Mouse (Mus musculus): ENCODE data around the gene Cacna2d3.

The Cacna2d3 gene

DNA sequence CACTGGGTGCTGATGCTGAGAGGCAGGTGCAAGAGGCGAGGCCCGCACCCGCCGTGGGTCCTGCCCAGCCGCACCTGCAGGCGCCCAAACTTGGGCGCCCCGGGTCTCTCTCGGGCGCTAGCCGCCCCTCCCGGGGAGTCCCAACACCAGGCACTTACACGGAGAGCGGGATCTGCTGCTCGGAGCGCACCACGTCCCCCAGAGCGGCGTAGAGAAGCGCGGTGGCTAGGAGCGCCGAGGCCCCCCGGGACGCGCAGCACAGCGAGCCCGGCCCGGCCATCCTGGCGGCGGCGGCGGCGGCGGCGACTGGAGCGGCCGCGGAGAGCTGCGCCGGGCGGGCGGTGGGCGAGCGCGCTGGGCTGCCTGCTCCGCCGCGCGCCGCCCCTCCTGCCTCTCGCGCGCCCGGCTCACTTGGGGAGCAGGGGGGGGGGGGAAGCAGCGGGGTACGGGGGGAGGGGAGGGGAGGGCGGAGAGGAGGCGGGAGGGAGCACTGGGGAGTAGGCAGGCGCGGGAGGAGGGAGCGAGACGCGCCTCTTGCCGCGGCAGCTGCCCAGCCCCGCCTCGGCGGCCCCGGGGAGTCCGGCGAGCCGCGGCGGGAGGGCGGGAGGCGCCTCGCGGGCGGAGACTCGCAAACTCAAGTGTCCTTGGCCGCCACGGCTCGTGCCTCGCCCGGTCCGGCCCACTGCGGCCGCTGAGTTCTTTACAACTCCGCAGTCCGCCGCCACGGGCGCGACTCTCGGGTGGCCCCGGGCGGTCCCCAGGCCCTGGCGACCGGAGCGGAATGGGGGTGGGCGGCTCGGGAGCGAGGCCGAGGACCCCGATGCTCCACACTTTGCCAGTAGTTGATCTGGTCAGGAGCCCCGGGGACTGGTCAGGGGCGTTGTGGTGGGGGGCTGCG is at the start of gene Cacna2d3:
Cacna2d3 (minus strand) TSS at position 377 of the 898 bp plus-strand sequence.
- peak; percentile 74 for DNase-seq (ENCODE audit: low spot score in 2 of 2)

DNA sequence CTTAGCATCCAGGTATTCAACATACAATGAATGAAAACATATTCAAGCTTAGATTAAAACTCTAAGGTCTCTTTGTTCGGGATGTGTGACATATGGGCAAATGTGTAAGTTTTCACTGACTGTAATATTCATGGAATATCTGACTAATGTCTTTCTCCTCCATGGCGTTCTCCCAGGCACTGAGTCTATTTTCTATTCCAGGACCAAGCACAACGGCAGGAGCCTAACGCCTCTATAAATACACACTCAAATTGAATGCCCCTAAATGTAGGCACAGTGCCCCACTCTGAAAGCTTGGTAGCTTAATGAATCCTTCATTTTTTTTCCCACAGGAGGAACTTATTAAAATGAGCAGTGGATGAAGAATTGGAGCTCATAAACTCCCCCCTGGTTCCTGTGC is 47.8 kb upstream of the Cacna2d3 start:
- DNase-seq (ENCODE audit: low spot score in 2 of 2), result peak; percentile 41 to 59

DNA sequence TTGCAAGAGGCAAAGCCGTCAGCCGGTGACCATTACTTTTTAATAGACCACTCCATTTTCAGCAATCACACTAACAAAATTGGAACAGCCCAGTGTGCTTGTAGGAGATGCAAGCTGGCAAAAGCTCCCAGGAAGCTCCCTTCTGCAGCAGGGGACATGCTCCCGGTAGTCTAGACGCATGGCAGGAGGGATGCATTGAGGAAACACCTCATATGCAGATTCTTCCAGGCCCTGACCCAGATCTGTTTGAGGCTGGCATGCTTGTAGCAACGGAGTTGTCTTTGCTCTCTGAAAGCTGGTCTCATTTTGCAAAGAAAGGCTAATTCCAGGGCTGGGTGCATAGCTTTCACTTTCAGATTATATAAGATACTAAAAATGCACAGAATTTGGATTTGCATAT is 31.2 kb upstream of the Cacna2d3 start:
- DNase-seq (ENCODE audit: low spot score in 2 of 2), result peak in 1 of 2 experiments; percentile 32

DNA sequence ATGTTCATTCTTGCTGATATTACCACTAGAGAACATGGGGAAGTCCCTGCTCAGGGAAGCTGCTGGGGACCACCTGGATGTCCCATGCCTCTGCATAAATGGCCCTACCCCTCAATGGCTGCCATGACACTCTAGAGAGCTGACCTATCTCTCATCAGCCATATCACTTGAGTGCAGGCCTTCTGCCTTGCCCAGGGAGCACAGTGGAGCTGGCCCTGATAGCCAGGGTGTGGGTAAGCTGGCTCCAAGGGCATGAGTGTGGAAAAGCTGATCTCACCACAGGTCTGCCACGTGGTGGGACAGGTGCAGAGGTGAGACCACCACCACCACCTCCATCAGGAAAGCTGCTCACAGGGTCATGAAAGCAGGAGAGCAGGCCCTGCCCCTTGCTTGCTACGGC is 17.1 kb upstream of the Cacna2d3 start:
- no peak for DNase-seq (ENCODE audit: low spot score in 2 of 2)

DNA sequence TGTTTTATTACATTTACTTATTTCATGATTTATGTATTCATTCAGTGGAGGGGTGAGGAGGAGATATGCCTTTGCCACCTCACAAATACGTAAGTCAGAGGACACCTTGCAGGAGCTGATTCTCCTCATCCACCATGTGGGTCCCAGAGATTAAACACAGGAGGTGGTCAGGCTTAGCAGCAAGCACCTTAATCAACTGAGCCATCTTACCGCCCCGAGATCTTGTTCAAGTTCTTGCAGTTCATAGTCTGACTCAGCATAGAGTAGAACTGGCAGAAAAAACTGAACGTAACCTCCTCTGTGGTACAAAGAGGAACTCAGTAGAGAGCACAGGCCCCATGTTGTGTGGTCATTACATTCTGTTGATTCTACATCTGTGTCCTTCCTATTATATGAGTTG is 8.6 kb upstream of the Cacna2d3 start:
- DNase-seq (ENCODE audit: low spot score in 2 of 2), result no peak

DNA sequence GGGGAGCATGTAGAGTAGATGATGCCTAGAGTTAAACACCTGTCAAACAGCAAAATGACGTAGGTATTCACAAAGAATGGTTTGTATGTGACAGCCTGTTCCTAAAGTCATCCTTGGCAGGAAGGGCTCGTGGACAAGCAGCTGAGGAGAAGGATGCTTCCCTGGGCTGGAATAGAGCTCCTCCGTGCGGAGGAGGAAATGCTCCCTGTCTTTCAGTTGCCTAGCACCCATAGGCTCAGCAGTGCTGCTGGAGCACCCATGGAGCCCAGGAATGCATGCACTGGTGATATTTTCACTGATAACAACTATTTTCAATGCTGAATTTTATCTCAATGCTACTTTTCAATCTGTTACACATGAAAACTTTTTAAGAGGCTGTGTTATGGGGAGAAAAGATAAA is 7.3 kb upstream of the Cacna2d3 start:
- DNase-seq (ENCODE audit: low spot score in 2 of 2), result no peak

DNA sequence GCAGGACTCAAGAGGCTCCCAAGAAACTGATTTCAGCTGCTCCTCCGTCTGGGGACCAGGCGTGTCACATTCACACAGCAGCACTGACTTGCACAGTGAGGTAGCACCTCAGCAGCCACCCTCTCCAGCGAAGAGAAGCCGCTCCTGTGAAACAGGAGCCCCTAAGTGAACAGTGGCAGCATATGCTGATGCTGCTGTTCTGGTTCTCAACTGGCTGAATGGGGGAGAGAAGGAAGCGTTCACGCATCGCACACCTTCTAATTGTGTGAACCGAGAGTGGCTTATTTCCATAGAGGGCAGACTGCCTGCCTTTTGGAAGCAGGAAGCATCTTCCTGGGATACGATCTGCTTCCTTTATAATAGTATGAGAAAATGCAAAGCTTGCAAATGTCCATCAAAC is 5.9 kb upstream of the Cacna2d3 start:
- DNase-seq (ENCODE audit: low spot score in 2 of 2), result no peak

DNA sequence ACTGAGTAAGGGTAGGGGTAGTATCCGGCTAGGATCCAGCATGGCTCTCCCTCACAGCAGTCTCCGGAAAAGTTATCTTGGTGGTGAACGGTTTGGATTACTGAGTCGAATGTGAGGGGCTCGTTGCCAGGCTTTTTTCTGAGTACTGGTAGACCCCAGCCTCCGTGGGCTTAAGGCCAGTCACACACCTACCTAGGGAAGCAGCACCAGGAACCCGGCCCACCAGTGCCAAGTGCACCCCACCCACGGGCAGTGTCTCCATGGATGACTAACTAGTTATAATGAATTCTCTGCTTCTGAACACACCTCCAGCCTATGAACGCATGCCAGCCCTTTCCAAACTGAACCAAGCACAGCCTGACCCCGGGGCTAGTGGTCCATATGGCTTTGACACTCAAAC is 1.6 kb upstream of the Cacna2d3 start:
- peak; percentile 51 to 56 for DNase-seq (ENCODE audit: low spot score in 2 of 2)

DNA sequence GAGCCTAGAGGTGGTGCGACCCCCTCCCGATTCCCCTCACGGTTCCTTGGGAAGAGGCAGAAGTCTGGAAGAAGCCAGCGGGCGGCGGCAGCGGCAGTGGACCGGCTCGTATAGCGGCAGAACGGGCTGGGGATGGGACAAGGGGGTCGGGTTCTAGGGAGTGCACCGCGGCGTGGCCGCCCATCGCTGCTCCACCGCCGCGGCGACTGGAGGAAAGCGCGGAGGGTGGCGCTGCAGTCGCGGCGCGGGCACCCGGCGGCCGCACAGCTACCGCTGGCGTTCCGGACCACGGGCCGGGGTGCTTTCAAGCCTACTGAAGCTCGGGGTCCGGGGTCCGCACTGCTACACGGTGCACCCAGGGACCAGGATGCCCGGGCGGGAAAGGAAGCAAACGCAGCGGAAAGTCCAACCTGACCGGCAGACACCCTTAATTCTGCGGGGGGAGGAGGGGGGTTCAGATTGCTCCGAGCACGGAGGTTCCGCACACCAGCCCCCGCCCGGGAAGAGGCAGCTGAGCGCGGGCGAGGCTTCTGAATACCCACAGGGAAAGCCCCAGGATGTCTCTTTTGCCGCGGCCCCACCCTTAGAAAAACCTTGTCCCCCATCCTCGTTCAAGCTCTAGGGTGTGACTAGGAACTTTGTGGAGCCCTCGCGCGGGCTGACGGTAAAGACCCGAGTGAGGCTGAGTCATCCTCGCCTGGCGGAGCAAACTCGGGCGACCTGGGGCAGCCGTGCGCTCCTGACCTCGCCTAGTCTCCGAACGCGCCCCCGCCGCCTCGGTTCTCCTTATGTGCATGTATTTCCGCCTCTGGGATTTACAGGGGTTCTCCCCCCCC is 940 bp upstream of the Cacna2d3 start:
- peak; percentile 62 to 71 for DNase-seq (ENCODE audit: low spot score in 2 of 2)

DNA sequence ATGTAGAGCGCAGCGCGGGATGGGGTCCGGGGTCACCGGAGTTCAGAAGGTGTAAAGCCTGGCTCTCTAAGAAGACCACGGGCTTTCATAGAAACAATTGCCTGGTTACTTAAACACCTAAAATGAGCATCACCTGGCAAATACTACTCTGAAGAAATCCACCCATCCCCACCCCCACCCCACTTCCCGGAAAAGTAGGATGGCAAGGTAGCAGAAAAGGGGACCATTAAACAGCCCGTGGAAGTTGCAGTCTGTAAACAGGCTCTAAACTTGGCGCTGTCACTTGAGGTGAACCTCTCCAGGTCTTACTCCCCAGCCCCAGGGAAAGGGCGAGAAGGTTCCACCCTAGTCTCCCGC is 555 bp downstream of the Cacna2d3 start:
- no peak for DNase-seq (ENCODE audit: low spot score in 2 of 2)

DNA sequence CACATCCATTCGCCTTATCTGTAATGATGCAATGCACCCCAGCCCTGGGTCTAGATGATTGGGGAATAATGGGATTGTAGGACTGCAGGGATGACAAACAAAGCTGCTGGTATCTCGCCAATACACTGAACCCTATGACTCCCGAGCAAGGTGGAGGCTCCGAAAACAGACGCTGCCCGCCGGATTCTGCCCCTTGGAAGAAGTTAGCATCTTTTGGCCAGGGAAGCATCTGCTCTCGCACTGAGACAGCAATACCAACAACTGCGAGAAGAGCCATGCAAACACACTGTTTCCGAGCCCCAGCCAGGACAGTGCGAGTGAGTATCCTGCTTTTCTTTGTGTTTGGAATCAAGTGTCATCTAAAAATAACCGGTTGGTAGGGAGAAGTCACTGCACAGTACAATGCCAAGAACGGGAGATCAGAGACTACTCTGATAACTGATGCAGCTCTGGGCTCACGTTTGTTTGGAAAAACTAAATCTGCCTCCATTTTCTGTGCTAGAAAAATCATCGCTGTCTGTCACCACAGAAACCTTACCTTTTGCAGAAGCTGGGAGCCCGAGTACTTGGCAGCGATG is 1.2 kb downstream of the Cacna2d3 start:
- no peak for DNase-seq (ENCODE audit: low spot score in 2 of 2)

DNA sequence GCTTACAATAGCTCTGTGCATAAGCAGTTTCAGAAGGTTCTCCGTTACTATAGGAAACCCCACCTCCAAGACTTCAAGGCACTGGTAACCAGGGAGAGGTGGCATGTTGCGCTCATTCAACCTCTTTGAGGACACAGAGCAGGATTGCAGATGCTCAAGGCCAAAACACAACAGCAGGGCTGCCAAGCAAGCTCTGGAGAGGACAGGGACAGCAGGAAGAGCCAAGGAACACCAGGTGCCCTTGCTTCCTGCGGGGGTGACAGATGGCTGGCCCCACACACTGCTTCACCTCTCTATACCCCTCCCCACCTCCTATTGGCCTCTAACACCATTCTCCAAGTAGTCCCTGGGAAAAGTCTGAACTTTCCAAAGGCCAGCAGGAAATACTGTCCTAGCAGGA is 9.0 kb downstream of the Cacna2d3 start:
- DNase-seq (ENCODE audit: low spot score in 2 of 2), result no peak

DNA sequence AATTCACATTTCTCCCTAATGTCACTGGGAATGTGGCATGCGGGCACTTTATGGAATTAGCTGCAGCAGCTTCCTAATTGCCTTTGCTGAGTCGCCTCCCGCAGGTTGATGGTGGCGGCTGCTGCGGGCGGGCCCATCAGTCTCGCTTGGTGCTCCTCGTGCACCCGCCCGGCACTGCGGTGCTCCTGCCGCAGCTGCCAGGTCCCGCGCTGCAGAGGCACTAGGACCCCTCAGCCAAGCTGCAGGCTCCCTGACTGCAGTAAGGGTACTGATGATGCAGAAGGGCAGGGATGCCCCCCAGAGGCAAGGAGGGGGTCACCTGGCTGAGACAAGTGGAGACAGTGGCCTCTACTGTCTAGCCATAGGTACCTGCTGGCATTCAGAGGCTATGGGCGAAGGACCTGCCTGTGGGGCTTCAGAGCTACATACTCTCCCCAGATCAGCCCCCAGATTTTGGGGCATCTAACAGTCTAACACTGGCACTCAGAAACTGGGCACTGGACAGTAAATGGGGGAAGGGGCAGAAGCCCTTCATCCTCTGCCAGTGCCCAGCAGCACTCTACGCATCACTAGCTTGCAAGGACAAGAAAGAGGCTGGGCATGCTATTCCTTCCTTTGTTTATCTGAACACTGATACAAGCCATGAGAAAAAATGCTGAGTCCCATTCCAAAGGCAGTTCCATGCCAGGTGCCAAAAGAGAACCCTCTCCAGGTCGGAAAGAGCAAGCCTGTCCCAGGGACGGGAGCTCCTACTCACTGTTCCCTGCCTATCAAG is 13.9 kb downstream of the Cacna2d3 start:
- DNase-seq (ENCODE audit: low spot score in 2 of 2), result no peak

DNA sequence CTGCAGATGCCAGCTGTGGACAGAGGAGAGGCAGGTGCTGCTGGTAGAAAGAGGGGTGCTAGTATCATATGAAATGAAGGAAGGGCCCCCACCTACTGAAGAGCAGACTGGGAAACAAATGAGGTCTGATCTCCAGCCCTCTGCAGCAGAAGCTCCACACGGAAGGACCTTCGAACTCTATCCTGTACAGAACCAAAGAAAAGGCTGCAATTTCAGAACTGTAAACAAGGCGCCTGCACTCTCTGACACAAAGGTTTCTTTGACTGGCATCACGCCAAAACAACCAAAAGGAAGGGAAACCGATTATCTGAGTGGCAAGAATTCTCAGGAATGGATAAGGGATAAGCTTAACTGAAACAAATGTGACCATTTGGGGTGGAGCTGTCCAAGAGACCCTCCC is 18.9 kb downstream of the Cacna2d3 start:
- no peak for DNase-seq (ENCODE audit: low spot score in 2 of 2)

DNA sequence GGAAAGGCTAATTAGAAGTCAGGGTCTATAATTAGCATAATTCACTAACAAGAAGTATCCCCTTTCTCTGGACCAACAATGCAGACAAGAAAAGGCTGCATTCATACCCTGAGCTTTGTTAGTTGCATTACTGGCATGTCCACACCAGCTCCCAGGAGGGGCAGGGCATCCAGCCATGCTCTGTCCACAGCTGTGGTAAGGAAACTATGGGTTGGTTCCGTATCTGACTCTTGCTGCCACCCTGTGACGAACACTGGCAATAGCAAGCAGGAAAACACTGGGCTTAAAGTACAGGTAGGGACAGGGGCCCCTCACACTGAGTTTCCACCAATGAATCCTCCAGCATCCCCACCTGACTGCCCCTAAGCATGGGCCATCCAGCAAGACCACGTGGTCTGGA is 25.5 kb downstream of the Cacna2d3 start:
- DNase-seq (ENCODE audit: low spot score in 2 of 2), result peak; percentile 74 to 80

DNA sequence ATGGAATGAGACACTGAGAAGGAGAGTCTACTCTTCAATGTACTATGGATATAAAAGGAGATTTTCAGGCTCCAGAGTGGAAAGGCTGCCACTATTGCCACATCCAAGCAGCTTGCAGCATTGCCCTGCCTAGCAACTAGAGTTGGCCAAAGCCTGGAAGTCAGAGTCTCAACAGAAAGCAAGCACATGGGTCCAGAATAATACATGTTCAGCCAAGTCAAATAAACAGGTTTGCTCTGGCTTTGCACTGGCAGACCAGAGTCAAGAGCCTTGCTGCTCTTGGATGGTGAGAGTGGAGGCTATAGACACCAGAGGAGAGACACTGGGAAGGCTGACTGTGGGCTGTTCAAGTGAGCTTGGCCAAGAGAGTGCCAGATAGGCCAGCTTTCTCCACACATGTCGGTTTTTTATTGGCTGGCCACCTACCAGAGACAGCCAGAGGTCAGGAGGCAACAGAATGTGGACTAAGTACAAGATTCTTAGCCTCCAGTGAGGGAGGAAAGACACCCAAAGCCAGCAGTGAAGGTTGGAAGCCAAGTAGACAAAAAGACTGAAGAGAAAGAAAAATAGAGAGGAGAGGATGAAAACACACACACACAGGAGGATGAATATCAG is 49.1 kb downstream of the Cacna2d3 start:
- DNase-seq (ENCODE audit: low spot score in 2 of 2), result no peak

DNA sequence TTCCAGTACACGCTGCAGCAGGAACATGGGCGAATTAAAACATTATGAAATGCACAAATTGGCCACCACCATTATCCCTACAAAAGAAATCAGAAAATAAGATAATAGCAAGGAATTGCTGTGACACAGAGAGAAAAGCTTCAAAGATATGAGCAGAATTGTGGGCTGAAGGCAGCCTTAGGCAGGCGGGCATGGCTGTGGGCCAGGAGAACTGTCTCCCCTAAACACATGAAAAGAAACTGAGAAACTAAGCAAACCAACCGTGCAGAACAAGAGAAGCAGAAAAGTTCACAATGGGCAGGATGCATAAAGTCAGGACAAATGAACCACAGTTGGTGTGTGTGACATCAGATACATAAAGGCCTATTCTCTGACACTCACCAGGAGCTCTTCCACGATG is 51.8 kb downstream of the Cacna2d3 start:
- peak in 1 of 2 experiments; percentile 38 for DNase-seq (ENCODE audit: low spot score in 2 of 2)

DNA sequence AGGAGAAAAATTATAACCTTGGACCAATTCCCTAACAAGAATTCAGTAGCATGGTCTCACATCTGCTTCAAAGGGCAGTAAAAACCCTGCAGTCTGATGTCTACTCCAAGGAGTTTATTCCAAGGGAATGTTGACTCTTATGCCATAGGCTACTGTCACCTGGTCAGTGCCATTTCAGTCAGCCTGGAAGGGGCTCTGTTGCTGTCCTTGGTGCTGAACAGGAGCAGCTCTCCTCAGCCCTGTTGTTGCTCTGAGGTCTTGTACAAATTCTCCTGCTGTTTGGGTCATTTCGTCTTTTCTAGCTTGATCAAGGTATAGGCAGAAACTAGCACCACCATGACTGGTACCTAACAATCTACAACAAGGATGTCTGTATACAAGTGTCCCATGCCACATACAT is 64.7 kb downstream of the Cacna2d3 start:
- DNase-seq (ENCODE audit: low spot score in 2 of 2), result no peak

DNA sequence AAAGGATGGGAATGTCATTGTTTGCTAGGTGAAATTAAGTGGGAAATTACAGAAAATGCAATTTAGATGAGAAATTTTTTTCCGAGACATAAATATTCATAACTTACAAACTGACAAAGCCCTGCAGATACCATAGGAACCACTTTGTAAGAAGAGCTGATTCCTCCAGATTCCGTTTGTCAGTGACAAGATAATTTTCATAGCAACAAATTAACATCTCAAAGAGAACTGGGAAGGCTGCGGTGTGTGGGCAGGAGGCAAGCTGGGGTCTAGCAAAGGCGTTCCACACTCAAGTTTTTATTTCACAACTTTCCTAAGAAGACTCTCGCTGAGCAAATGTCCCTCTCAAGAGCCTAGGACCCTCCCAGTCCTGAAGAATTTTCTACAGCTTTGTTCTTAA is 71.1 kb downstream of the Cacna2d3 start:
- peak; percentile 59 to 72 for DNase-seq (ENCODE audit: low spot score in 2 of 2)

DNA sequence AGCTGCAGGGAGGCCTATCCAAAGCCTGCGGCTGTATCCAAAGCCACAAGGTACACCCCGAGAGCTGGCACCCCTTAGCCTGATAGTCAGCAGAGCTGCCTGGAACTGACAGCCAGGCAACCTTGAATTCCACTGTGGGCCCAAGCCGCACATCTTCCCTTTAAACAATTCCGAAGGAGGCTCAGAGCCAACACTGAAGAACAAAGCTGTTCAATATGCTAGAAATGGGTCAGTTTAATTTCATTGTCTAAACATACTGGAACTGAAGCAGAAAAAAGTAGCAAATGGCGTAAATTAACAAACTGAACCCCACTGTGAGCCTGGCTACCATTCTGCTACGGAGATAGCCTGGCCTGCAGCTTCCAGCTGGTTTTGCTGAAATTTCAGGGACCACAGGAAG is 72.9 kb downstream of the Cacna2d3 start:
- no peak for DNase-seq (ENCODE audit: low spot score in 2 of 2)

DNA sequence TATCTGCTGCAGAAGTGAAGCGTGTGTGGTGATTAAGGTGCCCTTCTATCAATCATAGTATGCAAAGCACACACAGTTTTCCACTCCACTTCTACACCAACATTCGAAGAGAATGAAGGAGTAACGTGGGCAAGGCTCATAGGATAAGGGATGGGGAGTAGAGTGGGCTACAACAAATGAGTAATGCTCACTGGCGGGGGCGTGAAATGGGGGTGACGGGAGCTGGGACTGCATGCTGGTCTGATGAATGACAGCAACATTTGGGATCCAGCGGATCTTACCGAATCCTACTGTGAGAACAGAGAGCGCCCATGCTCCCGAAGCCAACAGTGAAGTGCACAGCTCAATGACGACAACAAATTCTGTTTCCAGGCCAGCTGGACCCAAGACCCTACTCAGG is 76.2 kb downstream of the Cacna2d3 start:
- DNase-seq (ENCODE audit: low spot score in 2 of 2), result no peak
